Mouse (Mus musculus): ENCODE measurements at regions not wholly inside any gene's neighbourhood (a gene's known extent, or its start where the extent isn't known, plus 50 kb on each side); places are given as distances from the start of the nearest gene placed in this dataset.
A peak's percentile ranks its signal among the peaks of the same experiment; 100 is the strongest.

- no peak for DNase-seq (ENCODE audit: low read depth, low spot score)
These were observed 559.6 kb downstream of the Dhx35 start for GRCm38 (mm10) chr2:159354247-159354646.

- no peak for DNase-seq (ENCODE audit: low read depth, low spot score)
These were observed 561.9 kb downstream of the Dhx35 start for GRCm38 (mm10) chr2:159356503-159356902.

GRCm38 (mm10) chr2:159361371-159361770 is 566.8 kb downstream of the Dhx35 start:
- no peak for DNase-seq (ENCODE audit: low read depth, low spot score)

- DNase-seq (ENCODE audit: low read depth, low spot score) = no peak
These were observed 598.3 kb downstream of the Dhx35 start for GRCm38 (mm10) chr2:159392865-159393264.

GRCm38 (mm10) chr2:159401421-159402100 is 607.0 kb downstream of the Dhx35 start:
- DNase-seq (ENCODE audit: low read depth, low spot score) = no peak

GRCm38 (mm10) chr2:159404940-159405339 is 610.3 kb downstream of the Dhx35 start:
- DNase-seq (ENCODE audit: low read depth, low spot score) = no peak

GRCm38 (mm10) chr2:159414599-159414998 is 620.0 kb downstream of the Dhx35 start:
- DNase-seq (ENCODE audit: low read depth, low spot score) = no peak

GRCm38 (mm10) chr2:159418371-159418940 is 623.8 kb downstream of the Dhx35 start:
- peak; percentile 35 for DNase-seq (ENCODE audit: low read depth, low spot score)

GRCm38 (mm10) chr2:159422281-159422937 is 627.8 kb downstream of the Dhx35 start:
- DNase-seq (ENCODE audit: low read depth, low spot score) = no peak

- no peak for DNase-seq (ENCODE audit: low read depth, low spot score)
These were observed 633.6 kb downstream of the Dhx35 start for GRCm38 (mm10) chr2:159428201-159428600.

- DNase-seq (ENCODE audit: low read depth, low spot score) = no peak
These were observed 636.1 kb downstream of the Dhx35 start for GRCm38 (mm10) chr2:159430577-159431329.

GRCm38 (mm10) chr2:159438961-159439360 is 644.4 kb downstream of the Dhx35 start:
- DNase-seq (ENCODE audit: low read depth, low spot score) = no peak

- DNase-seq (ENCODE audit: low read depth, low spot score) = peak; percentile 70
These were observed 649.0 kb downstream of the Dhx35 start for GRCm38 (mm10) chr2:159443581-159443980.

GRCm38 (mm10) chr2:159446434-159446833 is 651.8 kb downstream of the Dhx35 start:
- DNase-seq (ENCODE audit: low read depth, low spot score) = no peak

GRCm38 (mm10) chr2:159446886-159447285 is 652.3 kb downstream of the Dhx35 start:
- DNase-seq (ENCODE audit: low read depth, low spot score) = no peak

GRCm38 (mm10) chr2:159448976-159449375 is 654.4 kb downstream of the Dhx35 start:
- DNase-seq (ENCODE audit: low read depth, low spot score) = no peak

- no peak for DNase-seq (ENCODE audit: low read depth, low spot score)
These were observed 656.8 kb downstream of the Dhx35 start for GRCm38 (mm10) chr2:159451439-159451838.

- DNase-seq (ENCODE audit: low read depth, low spot score) = no peak
These were observed 686.9 kb downstream of the Dhx35 start for GRCm38 (mm10) chr2:159481399-159482080.

- DNase-seq (ENCODE audit: low read depth, low spot score) = no peak
These were observed 696.5 kb downstream of the Dhx35 start for GRCm38 (mm10) chr2:159491090-159491489.

- DNase-seq (ENCODE audit: low read depth, low spot score) = no peak
These were observed 704.1 kb downstream of the Dhx35 start for GRCm38 (mm10) chr2:159498691-159499090.

GRCm38 (mm10) chr2:159501039-159501438 is 706.4 kb downstream of the Dhx35 start:
- DNase-seq (ENCODE audit: low read depth, low spot score) = no peak

- DNase-seq (ENCODE audit: low read depth, low spot score) = no peak
These were observed 724.5 kb downstream of the Dhx35 start for GRCm38 (mm10) chr2:159519066-159519465.

Measured in R1 (cell line).